Mouse (Mus musculus) ES-Bruce4 (cell line): ENCODE results near the gene Slc35e4.

Source experiments
- CTCF ChIP-seq: IDR thresholded peaks from one replicate; pipeline ENCODE4 v1.8.1; 2011; ENCODE audit warnings: low read depth, low read length
- POLR2A ChIP-seq: IDR thresholded peaks from one replicate; pipeline ENCODE4 v1.8.1; 2011; ENCODE audit warnings: low read length; ENCODE audit not compliant: insufficient read depth

DNA sequence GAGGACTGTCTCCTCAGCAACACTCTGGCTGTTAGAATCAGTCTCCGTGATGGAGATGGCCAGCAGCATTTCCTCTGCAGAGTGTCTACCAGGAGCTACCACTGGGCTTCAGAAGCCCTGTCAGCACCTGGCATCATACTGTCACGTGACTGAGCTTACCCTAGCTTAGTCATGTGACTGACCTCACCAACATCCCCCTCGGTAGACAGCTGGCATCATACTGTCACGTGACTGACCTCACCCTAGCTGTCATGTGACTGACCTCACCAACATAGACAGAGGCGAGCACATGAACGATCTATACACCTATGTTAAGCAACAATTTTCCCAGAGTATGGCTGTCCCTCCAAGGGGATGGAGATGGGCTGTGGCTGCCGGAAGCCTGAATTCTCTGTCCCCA, 35.8 kb downstream of the Slc35e4 start:
- TF ChIP-seq CTCF (no peak), POLR2A (no peak)
